Mouse (Mus musculus) MEL (cell line): ENCODE measurements around the gene Hmces. TPM values are rescaled to one million over a fixed set of nuclear protein-coding genes. Genes with fewer than 3 reads are reported as not detected.
"Not testable (repeated sequence)": the region's sequence is repeated elsewhere in the genome, so short reads cannot be mapped to it uniquely, and the experiment has no call there.

Experiments used
- DNase-seq: peaks from one replicate; pipeline ENCODE4 v3.0.0; 2011; ENCODE audit warnings: low read depth, low spot score
- H3K27ac ChIP-seq: 2 replicates; pipeline ENCODE4 v1.5.1; 2012; ENCODE audit warnings: low read depth, mild to moderate bottlenecking, control low read depth, low read length, moderate library complexity; ENCODE audit not compliant: control insufficient read depth
- H3K27me3 ChIP-seq, 2 experiments: fragments of 150-350 bp in 1 of 2; sonication (generic) in 1 of 2; 2 replicates each; pipeline ENCODE4 v1.6.1; 2012; ENCODE audit warnings: low read length in 2 of 2, mild to moderate bottlenecking in 2 of 2, improper control_type of control experiment in 1 of 2, moderate library complexity in 1 of 2; ENCODE audit not compliant: insufficient read depth in 2 of 2, control insufficient read depth in 1 of 2
- H3K36me3 ChIP-seq, 2 experiments: 2 replicates each; pipeline ENCODE4 v1.6.1; 2012 to 2014; ENCODE audit warnings: low read length in 2 of 2, improper control_type of control experiment in 1 of 2, inconsistent platforms in 1 of 2, mild to moderate bottlenecking in 1 of 2; ENCODE audit not compliant: insufficient read depth in 2 of 2, control insufficient read depth in 1 of 2
- H3K4me1 ChIP-seq, 2 experiments: fragments of 150-350 bp in 1 of 2; sonication (generic) in 1 of 2; 2 replicates each; pipeline ENCODE4 v1.6.1; 2012; ENCODE audit warnings: low read length in 2 of 2, improper control_type of control experiment in 1 of 2, mild to moderate bottlenecking in 1 of 2; ENCODE audit not compliant: insufficient read depth in 2 of 2, control insufficient read depth in 1 of 2
- H3K4me3 ChIP-seq, 2 experiments: fragments of 150-350 bp in 1 of 2; sonication (generic) in 1 of 2; 2 replicates each; pipeline ENCODE4 v1.5.1; 2012; ENCODE audit warnings: low read depth in 2 of 2, low read length in 2 of 2, mild to moderate bottlenecking in 2 of 2, moderate library complexity in 2 of 2, control low read depth in 1 of 2, improper control_type of control experiment in 1 of 2; ENCODE audit not compliant: control insufficient read depth in 1 of 2, insufficient read depth in 1 of 2
- H3K79me2 ChIP-seq: 2 replicates; pipeline ENCODE4 v1.6.1; 2012; ENCODE audit warnings: mild to moderate bottlenecking, low read length, moderate library complexity; ENCODE audit not compliant: control insufficient read depth, poor library complexity, insufficient read depth
- H3K9ac ChIP-seq: 2 replicates; pipeline ENCODE4 v1.6.1; 2012; ENCODE audit warnings: low read depth, mild to moderate bottlenecking, control low read depth, low read length, moderate library complexity; ENCODE audit not compliant: control insufficient read depth, poor library complexity, severe bottlenecking
- H3K9me3 ChIP-seq: fragments of 150-350 bp; sonication (generic); replicated peaks from 2 replicates; pipeline ENCODE4 v1.6.1; 2012; ENCODE audit warnings: mild to moderate bottlenecking, low read length, improper control_type of control experiment, moderate library complexity; ENCODE audit not compliant: insufficient read depth
- BHLHE40 ChIP-seq: IDR thresholded peaks from 2 replicates; pipeline ENCODE4 v1.6.1; 2012; ENCODE audit warnings: low read depth, mild to moderate bottlenecking, inconsistent platforms, low read length, improper control_type of control experiment, borderline replicate concordance
- CTCF ChIP-seq, 3 experiments: IDR thresholded peaks in 2 of 3; conservative IDR thresholded peaks in 1 of 3; 2 replicates each; pipeline ENCODE4 v1.5.1; 2011 to 2012; ENCODE audit warnings: low read length in 3 of 3, low read depth in 2 of 3, mild to moderate bottlenecking in 2 of 3, improper control_type of control experiment in 1 of 3, inconsistent platforms in 1 of 3, mixed read lengths in 1 of 3, moderate library complexity in 1 of 3; ENCODE audit not compliant: control insufficient read depth in 1 of 3, insufficient read depth in 1 of 3, poor library complexity in 1 of 3, severe bottlenecking in 1 of 3
- E2F4 ChIP-seq: IDR thresholded peaks from 2 replicates; pipeline ENCODE4 v1.6.1; 2011; ENCODE audit warnings: low read depth, low read length, improper control_type of control experiment, borderline replicate concordance
- GABPA ChIP-seq: IDR thresholded peaks from 2 replicates; pipeline ENCODE4 v1.6.1; 2012; ENCODE audit warnings: low read depth, mild to moderate bottlenecking, inconsistent platforms, low read length, improper control_type of control experiment, moderate library complexity
- MYC ChIP-seq: IDR thresholded peaks from 2 replicates; pipeline ENCODE4 v1.6.1; 2011; ENCODE audit warnings: low read depth, mild to moderate bottlenecking, low read length, improper control_type of control experiment, moderate library complexity
- NELFE ChIP-seq: IDR thresholded peaks from 2 replicates; pipeline ENCODE4 v1.6.1; 2011; ENCODE audit warnings: low read depth, low read length, improper control_type of control experiment
- NRF1 ChIP-seq: IDR thresholded peaks from 2 replicates; pipeline ENCODE4 v1.6.1; 2014; ENCODE audit warnings: low read depth, mild to moderate bottlenecking, inconsistent platforms, low read length, improper control_type of control experiment, moderate library complexity; ENCODE audit not compliant: poor library complexity, insufficient read depth, severe bottlenecking
- POLR2A ChIP-seq, 2 experiments: IDR thresholded peaks; 2 replicates each; pipeline ENCODE4 v1.6.1; 2011 to 2012; ENCODE audit warnings: low read length in 2 of 2, mild to moderate bottlenecking in 2 of 2, control low read depth in 1 of 2, improper control_type of control experiment in 1 of 2, low read depth in 1 of 2, moderate library complexity in 1 of 2; ENCODE audit not compliant: control insufficient read depth in 1 of 2, insufficient read depth in 1 of 2, poor library complexity in 1 of 2
- POLR2AphosphoS2 ChIP-seq: IDR thresholded peaks from 2 replicates; pipeline ENCODE4 v1.6.1; 2011; ENCODE audit warnings: low read length, improper control_type of control experiment
- SIN3A ChIP-seq: IDR thresholded peaks from 2 replicates; pipeline ENCODE4 v1.6.1; 2012; ENCODE audit warnings: low read length, improper control_type of control experiment, inconsistent platforms
- TCF12 ChIP-seq: IDR thresholded peaks from 2 replicates; pipeline ENCODE4 v1.6.1; 2014; ENCODE audit warnings: low read depth, mild to moderate bottlenecking, inconsistent platforms, low read length, improper control_type of control experiment, moderate library complexity
- USF2 ChIP-seq, 2 experiments: IDR thresholded peaks; 2 replicates each; pipeline ENCODE4 v1.6.1; 2011 to 2012; ENCODE audit warnings: improper control_type of control experiment in 2 of 2, low read length in 2 of 2, borderline replicate concordance in 1 of 2, inconsistent platforms in 1 of 2, low read depth in 1 of 2, mild to moderate bottlenecking in 1 of 2; ENCODE audit not compliant: insufficient read depth in 1 of 2
- ZMIZ1 ChIP-seq: IDR thresholded peaks from 2 replicates; pipeline ENCODE4 v1.6.1; 2012; ENCODE audit warnings: low read depth, mild to moderate bottlenecking, inconsistent platforms, low read length, improper control_type of control experiment, moderate library complexity
- ZNF384 ChIP-seq: IDR thresholded peaks from 2 replicates; pipeline ENCODE4 v1.6.1; 2012; ENCODE audit warnings: low read depth, mild to moderate bottlenecking, inconsistent platforms, low read length, improper control_type of control experiment
- polyA plus RNA-seq, 2 experiments: library from polyadenylated mRNA; stranded (reverse) in 1 of 2; unstranded in 1 of 2; fragments of >175 nt in 1 of 2; fragments of >200 nt in 1 of 2; gene quantifications; 2 replicates each; pipeline versions ENCODE4 v1.2.1 to v1.2.4; 2012; ENCODE audit warnings: low replicate concordance in 2 of 2, low read depth in 1 of 2; ENCODE audit not compliant: insufficient read length in 2 of 2, insufficient read depth in 1 of 2, missing spikeins in 1 of 2
- total RNA-seq: library from RNA; depleted of rRNA; stranded (reverse); fragments of 300-350 nt; gene quantifications from 2 replicates; pipeline ENCODE4 v1.2.3, GENCODE M21; 2012

Hmces gene
- total and polyA plus RNA-seq, 3 experiments = 23.6 to 26.8 TPM; not detected in 1

DNA sequence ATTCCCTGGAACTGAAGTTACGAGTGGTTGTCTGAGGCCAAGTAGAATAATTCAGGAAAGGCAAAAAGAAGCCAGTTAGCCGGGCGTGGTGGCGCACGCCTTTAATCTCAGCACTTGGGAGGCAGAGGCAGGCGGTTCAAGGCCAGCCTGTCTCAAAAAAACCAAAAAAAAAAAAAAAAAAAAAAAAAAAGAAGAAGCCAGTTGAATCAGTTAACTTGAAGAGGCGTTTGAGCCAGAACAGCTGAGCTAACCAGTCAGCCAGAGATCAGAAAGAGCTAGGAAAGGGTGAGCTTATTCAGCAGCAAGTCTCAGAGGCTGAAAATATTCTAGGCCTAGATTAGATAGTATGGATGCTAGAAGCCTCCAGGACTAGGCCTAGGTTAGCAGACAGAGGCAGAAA is 28.4 kb downstream of the Hmces start:
- no peaks in the 10 kb centered on the region for H3K27me3 ChIP-seq

GRCm38 (mm10) chr6:87962457-87962856 is 48.7 kb downstream of the Hmces start:
- H3K9ac ChIP-seq, H3K36me3 ChIP-seq, H3K4me3 ChIP-seq, H3K79me2 ChIP-seq, H3K4me1 ChIP-seq, H3K9me3 ChIP-seq, H3K27me3 ChIP-seq, H3K27ac ChIP-seq: not testable (repeated sequence)
- peak; percentile 47 for DNase-seq
- peak; percentile 65; the same call in 1 of the 2 replicates for TF ChIP-seq NRF1

More for the DNA sequence above, 28.4 kb downstream of the Hmces start:
- no peak for TF ChIP-seq ZMIZ1
- TF ChIP-seq BHLHE40 = no peak
- no peak for TF ChIP-seq POLR2A (IDR thresholded peaks at IDR 0.05; ENCODE audit: control insufficient read depth in 1 of 2, insufficient read depth in 1 of 2, low read depth in 1 of 2, low read length in 2 of 2, poor library complexity in 1 of 2)
- TF ChIP-seq ZNF384 = peak; percentile 63
- Histone ChIP-seq H3K36me3 (no peaks in the 10 kb centered on the region), H3K27ac (no peak overlapping the region), H3K79me2 (no peaks in the 10 kb centered on the region), H3K4me1 (no peaks in the 10 kb centered on the region), H3K9ac (no peak overlapping the region), H3K9me3 (no peaks in the 10 kb centered on the region), H3K4me3 (no peak overlapping the region)
- DNase-seq = no peak

- no peaks in the 10 kb centered on the region for H3K36me3 ChIP-seq
- TF ChIP-seq ZMIZ1 (no peak), NELFE (no peak), MYC (no peak), TCF12 (no peak), NRF1 (no peak), E2F4 (no peak), POLR2AphosphoS2 (no peak), GABPA (no peak), USF2 (IDR thresholded peaks at IDR 0.05; ENCODE audit: borderline replicate concordance in 1 of 2, insufficient read depth in 1 of 2, low read depth in 1 of 2, low read length in 2 of 2) (no peak), SIN3A (no peak), CTCF (IDR thresholded peaks at IDR 0.05 in 2 of 3, conservative IDR thresholded peaks at IDR 0.05 in 1 of 3; ENCODE audit: control insufficient read depth in 1 of 3, insufficient read depth in 1 of 3, low read depth in 2 of 3, low read length in 3 of 3, poor library complexity in 1 of 3, severe bottlenecking in 1 of 3) (no peak)
- TF ChIP-seq, all 39 proteins: peak for 0
These were observed 56.3 kb downstream of the Hmces start for GRCm38 (mm10) chr6:87970041-87970440.

More at GRCm38 (mm10) chr6:87970041-87970440, 56.3 kb downstream of the Hmces start:
- Histone ChIP-seq H3K4me3 (no peak overlapping the region), H3K79me2 (no peaks in the 10 kb centered on the region), H3K4me1 (no peaks in the 10 kb centered on the region), H3K27me3 (no peaks in the 10 kb centered on the region), H3K9me3 (no peaks in the 10 kb centered on the region), H3K27ac (no peak overlapping the region), H3K9ac (no peak overlapping the region)
- no peak for DNase-seq
